Mouse (Mus musculus) stomach, embryonic 15.5 days (tissue): Measurements from ENCODE around the gene Ppm1j. TPM values are rescaled to one million over a fixed set of nuclear protein-coding genes. Genes with fewer than 3 reads are reported as not detected.

Source experiments
- ATAC-seq: fragments of 200-750 bp; cut with Nextera tagmentation; 2 replicates; pipeline ENCODE4 v1.8.0; 2017; ENCODE audit warnings: low read depth, moderate number of reproducible peaks, moderate TSS enrichment; ENCODE audit not compliant: insufficient read depth, low FRiP score
- H3K27ac ChIP-seq: fragments of 300-500 bp; sonication (generic); 2 replicates; pipeline ENCODE4 v1.5.1; 2015; ENCODE audit warnings: mild to moderate bottlenecking, inconsistent platforms
- H3K27me3 ChIP-seq: fragments of 300-500 bp; sonication (generic); replicated peaks from 2 replicates; pipeline ENCODE4 v1.6.1; 2015; ENCODE audit warnings: inconsistent platforms
- H3K36me3 ChIP-seq: fragments of 300-500 bp; sonication (generic); 2 replicates; pipeline ENCODE4 v1.6.1; 2015; ENCODE audit warnings: inconsistent platforms
- H3K4me1 ChIP-seq: fragments of 300-500 bp; sonication (generic); 2 replicates; pipeline ENCODE4 v1.6.1; 2015; ENCODE audit warnings: inconsistent platforms
- H3K4me2 ChIP-seq: fragments of 300-500 bp; sonication (generic); 2 replicates; pipeline ENCODE4 v1.6.1; 2015; ENCODE audit warnings: mild to moderate bottlenecking, inconsistent platforms
- H3K4me3 ChIP-seq: fragments of 300-500 bp; sonication (generic); replicated peaks from 2 replicates; pipeline ENCODE4 v1.5.1; 2015; ENCODE audit warnings: inconsistent platforms
- H3K9ac ChIP-seq: fragments of 300-500 bp; sonication (generic); 2 replicates; pipeline ENCODE4 v1.6.1; 2015; ENCODE audit warnings: inconsistent platforms
- H3K9me3 ChIP-seq: fragments of 300-500 bp; sonication (generic); 2 replicates; pipeline ENCODE4 v1.6.1; 2016; ENCODE audit warnings: inconsistent platforms
- WGBS: fragments of 180-500 bp; shearing (Covaris S2); methylation state at CpG from one replicate; pipeline ENCODE4 v1.1.7; 2015; 5-methylcytosine and 5-hydroxymethylcytosine counted together
- polyA plus RNA-seq: library from polyadenylated mRNA; unstranded; fragments of >200 nt; fragmentation: Nextera tagmentation; extraction: Ambion mirVana; gene quantifications from 2 replicates; pipeline ENCODE4 v1.2.1, GENCODE M21; 2015

Ppm1j gene
- polyA plus RNA-seq, 1 experiment from 2014 or later = 3.1 TPM

DNA sequence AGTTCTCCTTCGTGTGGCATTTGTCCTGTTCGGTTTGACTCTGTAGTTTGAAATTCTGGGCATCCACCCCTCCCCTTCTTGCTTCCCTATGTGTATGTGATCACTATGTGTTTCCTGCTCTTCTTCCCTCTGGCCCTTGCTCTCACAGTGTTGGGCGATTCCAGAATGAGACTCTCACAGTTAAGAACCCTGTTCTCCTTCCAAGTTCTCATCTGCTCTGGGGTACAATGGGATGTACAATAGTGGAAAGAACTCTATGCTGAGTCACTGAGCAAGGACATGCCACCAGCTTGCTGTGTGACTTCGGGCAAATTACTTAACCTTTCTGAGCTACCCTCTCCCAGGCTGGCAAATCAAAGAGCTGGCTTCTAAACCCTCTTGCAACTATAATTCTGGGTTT lies 13.1 kb upstream of the Ppm1j start:
- Histone ChIP-seq H3K9me3 (no peaks in the 10 kb centered on the region), H3K36me3 (no peaks in the 10 kb centered on the region), H3K9ac (no peak overlapping the region), H3K4me3 (no peak overlapping the region), H3K27ac (no peak overlapping the region), H3K27me3 (no peaks in the 10 kb centered on the region), H3K4me2 (no peak overlapping the region), H3K4me1 (no peaks in the 10 kb centered on the region)
- 75% methylated on average over 4 of the region's 4 CpGs for WGBS
- no peak for ATAC-seq

DNA sequence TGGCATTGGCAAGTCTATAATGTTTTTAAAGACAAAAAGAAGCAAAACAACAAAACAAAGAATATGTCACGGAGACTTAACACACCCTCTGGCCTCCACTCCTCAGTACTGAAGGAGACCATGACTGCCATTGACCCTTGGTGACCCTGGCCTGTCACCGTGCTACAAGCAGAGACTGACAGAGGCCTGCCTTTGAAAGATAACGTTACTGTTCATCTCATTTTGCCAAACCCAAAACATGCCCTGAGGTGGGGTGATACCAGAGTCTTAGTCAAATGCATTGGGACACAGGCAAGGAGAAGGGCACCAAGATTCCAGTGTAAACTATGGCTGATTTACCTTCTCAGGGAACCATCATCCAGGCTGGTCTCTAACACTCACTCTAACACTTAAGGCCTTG lies 11.7 kb upstream of the Ppm1j start:
- Histone ChIP-seq H3K9me3 (no peaks in the 10 kb centered on the region), H3K4me3 (no peak overlapping the region), H3K27me3 (no peaks in the 10 kb centered on the region), H3K4me1 (no peaks in the 10 kb centered on the region), H3K36me3 (no peaks in the 10 kb centered on the region), H3K27ac (no peak overlapping the region), H3K4me2 (no peak overlapping the region), H3K9ac (no peak overlapping the region)
- WGBS = 66% methylated on average over 3 of the region's 3 CpGs
- ATAC-seq = no peak

DNA sequence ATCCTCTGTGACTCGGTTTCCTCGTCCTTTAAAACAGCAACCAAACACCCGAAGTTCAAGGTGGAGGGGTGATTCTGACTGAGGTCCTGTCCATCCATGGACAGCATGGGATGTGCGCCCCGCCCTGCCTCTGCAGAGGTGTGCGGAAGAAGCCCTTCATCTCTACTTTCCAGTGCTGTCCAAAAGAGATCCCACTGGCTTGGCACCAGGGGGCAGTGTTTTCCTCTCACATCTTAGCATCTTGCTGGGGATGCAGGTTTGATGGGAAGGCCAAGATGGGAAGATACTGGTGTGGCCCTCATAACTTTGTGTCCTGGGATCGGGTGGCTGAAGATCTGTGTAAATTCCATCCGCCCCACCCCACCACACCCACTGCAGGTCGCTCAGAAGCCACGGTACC lies 10.8 kb upstream of the Ppm1j start:
- H3K9ac ChIP-seq = no peak overlapping the region
- WGBS = 52% methylated on average over 10 of the region's 10 CpGs
- H3K27ac ChIP-seq = no peak overlapping the region
- no peak overlapping the region for H3K4me2 ChIP-seq
- H3K36me3 ChIP-seq = no peaks in the 10 kb centered on the region
- H3K27me3 ChIP-seq = no peaks in the 10 kb centered on the region
- H3K9me3 ChIP-seq = no peaks in the 10 kb centered on the region
- ATAC-seq = no peak
- no peaks in the 10 kb centered on the region for H3K4me1 ChIP-seq
- H3K4me3 ChIP-seq = no peak overlapping the region

DNA sequence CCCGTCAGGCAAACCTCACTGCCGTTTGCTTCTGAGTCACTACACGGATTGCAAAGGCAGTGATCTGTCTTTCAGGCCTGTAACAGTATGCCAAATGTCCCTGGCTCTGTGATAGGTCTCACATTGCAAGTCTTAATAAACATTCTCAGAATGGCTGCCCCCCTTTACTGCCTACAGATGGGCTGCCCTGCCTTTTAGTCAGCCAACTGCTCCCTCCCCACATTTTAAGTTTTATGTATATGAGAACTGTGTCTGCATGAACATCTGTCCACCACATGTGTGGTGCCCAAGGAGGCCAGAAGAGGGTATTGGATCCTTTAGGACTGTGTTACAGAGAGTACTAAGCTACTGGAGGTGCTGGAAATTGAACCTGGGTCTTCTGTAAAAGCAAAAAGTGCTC lies 9.9 kb upstream of the Ppm1j start:
- H3K4me3 ChIP-seq = no peak overlapping the region
- no peak for ATAC-seq
- 62% methylated on average over 3 of the region's 3 CpGs for WGBS

DNA sequence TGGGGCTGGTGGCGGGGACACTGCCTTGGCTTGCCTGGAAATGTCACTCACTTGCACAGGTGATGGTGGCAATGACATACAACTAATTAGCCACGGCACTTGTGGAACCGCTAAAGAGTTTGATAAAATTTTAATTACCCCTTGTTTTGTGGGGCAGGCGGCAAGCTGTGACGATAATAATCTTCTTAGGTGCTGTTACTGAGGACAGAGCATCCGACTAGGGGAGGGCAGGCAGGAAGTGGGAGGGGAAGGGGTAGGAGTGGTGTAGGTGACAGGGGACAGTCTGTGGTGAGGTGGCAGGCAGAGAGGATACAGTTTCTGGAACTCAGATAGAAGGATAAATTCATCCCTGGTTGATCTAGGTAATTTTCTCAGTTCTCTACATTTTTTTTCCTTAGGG lies 9.4 kb upstream of the Ppm1j start:
- no peak overlapping the region for H3K4me2 ChIP-seq
- 63% methylated on average over 6 of the region's 6 CpGs for WGBS
- H3K27ac ChIP-seq = no peak overlapping the region
- no peak overlapping the region for H3K4me3 ChIP-seq
- no peaks in the 10 kb centered on the region for H3K9me3 ChIP-seq
- peaks cover 5% of the 10 kb centered on the region for H3K27me3 ChIP-seq
- no peak for ATAC-seq
- no peak overlapping the region for H3K9ac ChIP-seq
- H3K4me1 ChIP-seq = no peaks in the 10 kb centered on the region
- H3K36me3 ChIP-seq = no peaks in the 10 kb centered on the region

More for the DNA sequence above, 9.9 kb upstream of the Ppm1j start:
- Histone ChIP-seq H3K4me2 (no peak overlapping the region), H3K9ac (no peak overlapping the region), H3K4me1 (no peaks in the 10 kb centered on the region), H3K36me3 (no peaks in the 10 kb centered on the region), H3K9me3 (no peaks in the 10 kb centered on the region), H3K27me3 (no peaks in the 10 kb centered on the region; the same call in 1 of the 2 replicates), H3K27ac (no peak overlapping the region)

DNA sequence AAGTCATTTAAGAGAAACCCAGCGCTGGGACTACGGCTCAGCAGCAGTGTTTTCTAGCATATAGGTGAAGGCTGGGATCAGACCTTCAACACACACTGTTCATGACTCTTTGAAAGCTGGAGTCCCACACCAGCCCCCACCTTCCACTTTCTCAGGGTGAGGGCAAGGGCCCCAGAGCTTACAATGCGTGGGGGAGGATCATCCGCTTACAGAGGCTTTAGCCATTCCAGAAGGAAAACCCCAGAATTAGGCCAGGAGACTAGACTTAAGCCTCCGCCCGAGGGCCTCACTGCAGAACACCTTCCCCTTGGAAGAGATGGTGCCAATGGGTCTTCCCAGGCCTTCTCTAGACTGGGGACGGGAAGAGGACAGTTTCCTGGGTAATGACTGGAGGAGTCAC lies 7.6 kb upstream of the Ppm1j start:
- no peak for ATAC-seq
- H3K9me3 ChIP-seq = no peaks in the 10 kb centered on the region
- H3K27ac ChIP-seq = no peak overlapping the region
- 0 out of 2 replicates have a peak, but pooled peaks cover 7% of the 10 kb centered on the region for H3K4me1 ChIP-seq
- no peak overlapping the region for H3K4me2 ChIP-seq
- H3K27me3 ChIP-seq = peaks cover 17% of the 10 kb centered on the region
- no peak overlapping the region for H3K9ac ChIP-seq
- 77% methylated on average over 7 of the region's 7 CpGs for WGBS
- no peaks in the 10 kb centered on the region for H3K36me3 ChIP-seq
- no peak overlapping the region for H3K4me3 ChIP-seq

DNA sequence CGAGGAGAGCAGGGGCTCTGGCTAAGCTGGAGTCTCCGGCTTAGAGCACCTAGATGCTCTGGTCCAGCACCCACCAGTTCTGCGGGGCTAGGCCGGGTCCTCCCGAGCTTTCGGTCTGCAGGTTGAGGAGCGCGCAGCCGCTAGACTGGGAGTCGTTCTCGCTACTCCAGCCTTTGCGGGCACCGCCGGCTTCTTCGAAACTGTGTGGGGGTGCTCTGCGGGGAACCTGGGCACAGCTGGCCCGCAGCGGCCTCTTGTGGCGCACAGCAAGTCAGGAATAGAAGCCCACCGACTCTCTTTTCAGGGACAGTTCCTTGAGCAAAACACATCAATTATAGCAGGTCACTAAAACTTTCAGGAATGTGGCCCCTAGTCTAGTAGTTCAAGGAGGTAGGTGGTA lies 3.5 kb upstream of the Ppm1j start:
- no peak overlapping the region; the same call in 1 of the 2 replicates for H3K9ac ChIP-seq
- peaks cover 50% of the 10 kb centered on the region for H3K27me3 ChIP-seq
- peak overlapping the region; percentile 71 for H3K4me2 ChIP-seq
- H3K36me3 ChIP-seq = no peaks in the 10 kb centered on the region
- under 1% methylated on average over 20 of the region's 20 CpGs for WGBS
- peaks cover 26% of the 10 kb centered on the region for H3K4me1 ChIP-seq
- H3K27ac ChIP-seq = no peak overlapping the region
- ATAC-seq = no peak
- H3K9me3 ChIP-seq = no peaks in the 10 kb centered on the region
- H3K4me3 ChIP-seq = peak overlapping the region; percentile 35

DNA sequence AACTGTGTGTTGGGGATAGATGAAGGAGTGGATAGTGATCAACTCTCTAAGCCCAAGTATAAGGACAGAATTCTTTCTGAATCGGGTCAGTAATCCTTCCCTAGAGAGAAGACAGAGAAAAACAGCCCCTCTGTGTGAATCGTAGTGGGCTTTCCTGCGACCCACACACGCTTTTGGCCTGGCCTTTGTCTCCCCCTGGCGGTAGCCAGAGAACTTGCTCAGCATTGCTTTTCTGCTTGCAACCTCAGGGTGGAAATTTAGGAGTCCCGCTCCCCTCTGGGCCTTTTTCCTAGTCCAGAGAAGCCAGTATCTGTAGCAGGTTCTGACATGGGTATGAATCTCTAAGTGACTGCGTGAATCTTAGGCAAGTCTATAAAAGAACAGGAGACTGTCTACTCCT lies 907 bp upstream of the Ppm1j start:
- Histone ChIP-seq H3K4me3 (no peak overlapping the region), H3K36me3 (no peaks in the 10 kb centered on the region), H3K27me3 (peaks cover 68% of the 10 kb centered on the region), H3K27ac (no peak overlapping the region), H3K4me1 (peaks cover 26% of the 10 kb centered on the region), H3K9me3 (no peaks in the 10 kb centered on the region), H3K9ac (no peak overlapping the region), H3K4me2 (no peak overlapping the region)
- ATAC-seq = no peak
- WGBS = 2% methylated on average over 7 of the region's 7 CpGs

DNA sequence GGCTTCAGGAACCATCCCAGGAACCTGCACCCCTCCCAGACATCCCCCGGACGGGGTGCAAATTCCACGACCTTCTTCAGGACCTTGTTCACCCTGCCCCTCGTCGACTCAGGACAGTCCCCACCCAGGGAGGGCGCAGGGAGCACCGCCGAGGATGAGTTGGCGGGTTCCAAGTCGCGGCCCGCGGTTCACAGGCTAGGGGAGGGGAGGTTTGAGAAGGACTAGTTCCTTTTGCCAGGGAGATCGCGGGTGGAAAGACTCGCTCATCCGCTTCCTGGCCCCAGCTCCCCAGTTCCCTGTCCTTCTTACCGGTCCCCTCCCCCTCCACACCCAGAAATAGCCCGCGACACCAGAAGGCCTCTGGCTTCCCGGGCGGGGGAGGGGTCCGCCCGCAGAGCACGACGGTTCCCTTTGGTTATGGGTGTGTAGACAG lies 631 bp downstream of the Ppm1j start, which contains the start of gene Fam19a3:
TSS of gene Fam19a3 (minus strand) at position 370 of the 433 bp plus-strand sequence.
- H3K36me3 ChIP-seq = no peaks in the 10 kb centered on the region
- peak within 1 kb of the TSS; percentile 52 for H3K4me3 ChIP-seq
- H3K9ac ChIP-seq = peak within 1 kb of the TSS; percentile 34
- H3K27me3 ChIP-seq = peaks cover 63% of the 10 kb centered on the region
- no peak within 1 kb of the TSS for H3K27ac ChIP-seq
- ATAC-seq = no peak
- peak within 1 kb of the TSS; percentile 100 for H3K4me2 ChIP-seq
- no peaks in the 10 kb centered on the region for H3K9me3 ChIP-seq
- H3K4me1 ChIP-seq = peaks cover 26% of the 10 kb centered on the region
- under 1% methylated on average over 26 of the region's 26 CpGs for WGBS

DNA sequence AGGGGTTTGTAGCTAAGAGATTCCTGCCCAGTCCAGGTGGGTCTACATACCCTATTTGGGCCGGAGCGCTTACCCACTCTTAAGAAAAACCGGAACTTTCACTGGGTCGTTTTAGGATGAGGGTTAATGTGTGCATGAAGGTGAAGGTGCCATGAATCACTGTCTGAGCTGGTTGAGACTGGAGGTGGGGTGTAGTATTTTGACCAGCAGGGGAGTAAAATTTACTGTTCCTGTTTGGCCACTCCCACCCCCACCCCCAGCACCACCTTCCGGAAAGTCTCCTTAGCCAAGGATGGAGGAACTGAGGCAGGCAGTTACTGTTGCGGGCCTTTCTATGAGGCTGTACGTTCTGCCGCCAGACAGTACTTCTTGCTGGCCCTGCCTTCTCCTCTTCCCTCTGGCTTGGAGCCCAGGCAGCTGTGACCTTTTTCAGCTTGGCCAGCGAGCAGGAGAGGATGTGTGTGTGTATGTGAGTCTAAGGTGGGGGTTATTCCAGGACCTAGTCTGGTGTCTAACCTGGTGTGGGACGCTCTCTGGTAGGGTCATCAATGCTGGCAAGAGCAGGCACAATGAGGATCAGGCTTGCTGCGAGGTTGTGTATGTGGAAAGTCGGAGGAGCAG lies 1.3 kb downstream of the Ppm1j start:
- Histone ChIP-seq H3K9ac (no peak overlapping the region), H3K27ac (no peak overlapping the region), H3K9me3 (no peaks in the 10 kb centered on the region), H3K4me3 (peak overlapping the region; percentile 52), H3K4me1 (peaks cover 23% of the 10 kb centered on the region), H3K27me3 (peaks cover 56% of the 10 kb centered on the region), H3K4me2 (peak overlapping the region; percentile 100), H3K36me3 (no peaks in the 10 kb centered on the region)
- ATAC-seq = no peak
- WGBS = 25% methylated on average over 12 of the region's 12 CpGs

DNA sequence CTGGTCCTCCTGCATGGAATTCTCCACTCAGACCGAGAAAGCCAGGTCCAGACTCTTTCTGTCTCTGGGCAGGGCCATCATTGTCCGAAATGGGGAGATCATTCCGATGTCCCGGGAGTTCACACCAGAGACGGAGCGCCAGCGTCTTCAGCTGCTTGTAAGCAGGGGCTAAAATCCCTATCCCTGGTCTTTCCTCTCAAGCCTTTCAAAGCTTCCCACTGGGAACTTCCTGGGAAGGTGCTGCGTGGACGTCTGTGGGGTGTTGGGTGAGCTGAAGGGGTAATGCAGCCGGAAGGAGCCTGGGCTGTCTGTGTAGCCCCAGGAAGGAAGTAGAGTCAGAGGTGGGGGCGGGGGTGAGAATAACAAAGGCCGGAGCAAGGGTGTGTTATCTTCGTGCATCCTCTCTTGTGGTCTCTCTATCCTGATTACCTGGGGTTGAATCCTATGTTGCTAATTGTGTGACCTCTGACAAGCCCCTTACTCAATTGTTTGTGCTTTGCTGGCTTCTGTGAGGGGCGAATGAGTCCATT lies 3.2 kb downstream of the Ppm1j start:
- peaks cover 44% of the 10 kb centered on the region for H3K27me3 ChIP-seq
- no peaks in the 10 kb centered on the region for H3K36me3 ChIP-seq
- no peak overlapping the region for H3K4me3 ChIP-seq
- H3K4me1 ChIP-seq = peaks cover 22% of the 10 kb centered on the region
- no peak overlapping the region for H3K9ac ChIP-seq
- 44% methylated on average over 14 of the region's 14 CpGs for WGBS
- no peak overlapping the region for H3K27ac ChIP-seq
- ATAC-seq = no peak
- H3K4me2 ChIP-seq = no peak overlapping the region
- H3K9me3 ChIP-seq = no peaks in the 10 kb centered on the region

DNA sequence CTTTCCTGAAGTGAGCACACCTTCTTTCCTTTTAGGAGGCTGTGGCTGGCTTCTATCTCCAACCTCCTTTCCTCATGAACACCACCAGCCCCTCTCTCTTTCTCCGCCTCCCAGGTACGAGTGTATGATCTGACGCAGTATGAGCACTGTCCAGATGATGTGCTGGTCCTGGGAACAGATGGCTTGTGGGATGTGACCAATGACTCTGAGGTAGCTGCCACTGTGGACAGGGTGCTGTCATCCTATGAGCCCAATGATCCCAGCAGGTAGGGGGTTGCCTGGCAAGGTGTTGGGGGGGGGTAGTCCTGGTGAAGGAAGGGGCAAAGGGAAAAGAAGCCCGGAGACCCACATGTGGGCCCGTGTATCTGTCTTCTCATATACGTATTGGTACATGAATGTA lies 4.4 kb downstream of the Ppm1j start:
- Histone ChIP-seq H3K4me1 (peaks cover 29% of the 10 kb centered on the region), H3K4me3 (no peak overlapping the region), H3K36me3 (no peaks in the 10 kb centered on the region), H3K4me2 (no peak overlapping the region), H3K27me3 (peaks cover 36% of the 10 kb centered on the region), H3K9ac (no peak overlapping the region), H3K27ac (no peak overlapping the region), H3K9me3 (no peaks in the 10 kb centered on the region)
- no peak for ATAC-seq
- 94% methylated on average over 6 of the region's 6 CpGs for WGBS
